Mouse (Mus musculus): ENCODE data around the gene Shd. TPM values are rescaled to one million over a fixed set of nuclear protein-coding genes. Genes with fewer than 3 reads are reported as not detected.
"Not testable (repeated sequence)": the region's sequence is repeated elsewhere in the genome, so short reads cannot be mapped to it uniquely, and the experiment has no call there.

Gene Shd
- polyA plus RNA-seq (2016; fragmentation: Nextera tagmentation; extraction: Ambion mirVana), result 68.4 and 103 TPM in 2 replicates

- WGBS, result 9% methylated on average over 50 of the region's 55 CpGs
- H3K4me1 ChIP-seq, result peaks cover 50% of the 10 kb centered on the region
- H3K27ac ChIP-seq (replicated peaks), result peak within 1 kb of the TSS; percentile 95
- H3K36me3 ChIP-seq, result peaks cover 64% of the 10 kb centered on the region
- peak within 1 kb of the TSS; percentile 62 for H3K4me3 ChIP-seq
- DNase-seq (ENCODE audit: low spot score), result peak; percentile 90
- peaks cover 21% of the 10 kb centered on the region; the same call in 1 of the 2 replicates for H3K27me3 ChIP-seq (ENCODE audit: low read depth, poor library complexity, severe bottlenecking)
- no peaks in the 10 kb centered on the region for H3K9me3 ChIP-seq (replicated peaks)
These were observed at the start of gene Shd for GRCm38 (mm10) chr17:55969966-55970891. Gene Shd (plus strand): TSS chr17:55970467.

GRCm38 (mm10) chr17:55931553-55932502, 38.4 kb upstream of the Shd start:
- 2% methylated on average over 33 of the region's 33 CpGs for WGBS
- H3K9me3 ChIP-seq (replicated peaks), result peaks cover 10% of the 10 kb centered on the region; the same call in 1 of the 2 replicates
- H3K4me1 ChIP-seq, result peaks cover 12% of the 10 kb centered on the region
- H3K36me3 ChIP-seq, result no peaks in the 10 kb centered on the region
- H3K27ac ChIP-seq (replicated peaks), result peak overlapping the region; percentile 90
- peak overlapping the region; percentile 61 for H3K4me3 ChIP-seq
- peak; percentile 80 for DNase-seq (ENCODE audit: low spot score)
- H3K27me3 ChIP-seq (ENCODE audit: low read depth, poor library complexity, severe bottlenecking), result no peaks in the 10 kb centered on the region

- peak overlapping the region; percentile 90; the same call in 1 of the 2 replicates for H3K27ac ChIP-seq (replicated peaks)
- 72% methylated on average over 2 of the region's 2 CpGs for WGBS
- DNase-seq (ENCODE audit: low spot score), result no peak
- H3K36me3 ChIP-seq, result no peaks in the 10 kb centered on the region
- peaks cover 18% of the 10 kb centered on the region; the same call in 1 of the 2 replicates for H3K9me3 ChIP-seq (replicated peaks)
- H3K27me3 ChIP-seq (ENCODE audit: low read depth, poor library complexity, severe bottlenecking), result no peaks in the 10 kb centered on the region
- H3K4me3 ChIP-seq, result peak overlapping the region; percentile 61
- peaks cover 12% of the 10 kb centered on the region for H3K4me1 ChIP-seq
These were observed 37.6 kb upstream of the Shd start for GRCm38 (mm10) chr17:55932635-55933034.

- no peaks in the 10 kb centered on the region for H3K27me3 ChIP-seq (ENCODE audit: low read depth, poor library complexity, severe bottlenecking)
- peak overlapping the region; percentile 61; the same call in 1 of the 2 replicates for H3K4me3 ChIP-seq
- H3K9me3 ChIP-seq (replicated peaks), result peaks cover 23% of the 10 kb centered on the region; the same call in 1 of the 2 replicates
- peaks cover 12% of the 10 kb centered on the region for H3K4me1 ChIP-seq
- no peak for DNase-seq (ENCODE audit: low spot score)
- H3K36me3 ChIP-seq, result peaks cover 5% of the 10 kb centered on the region; the same call in 1 of the 2 replicates
- no peak overlapping the region for H3K27ac ChIP-seq (replicated peaks)
- 95% methylated on average over 15 of the region's 15 CpGs for WGBS
These were observed 37.1 kb upstream of the Shd start for GRCm38 (mm10) chr17:55933191-55933590.

GRCm38 (mm10) chr17:55944387-55944865, 25.8 kb upstream of the Shd start:
- not testable (repeated sequence) for H3K9me3 ChIP-seq (replicated peaks); DNase-seq (ENCODE audit: low spot score); H3K27me3 ChIP-seq (ENCODE audit: low read depth, poor library complexity, severe bottlenecking); H3K4me1 ChIP-seq
- Histone ChIP-seq H3K36me3 (peaks cover 20% of the 10 kb centered on the region), H3K4me3 (peak overlapping the region; percentile 62), H3K27ac (replicated peaks) (peak overlapping the region; percentile 86; the same call in 1 of the 2 replicates)
- 40% methylated on average over 10 of the region's 10 CpGs for WGBS

- peak overlapping the region; percentile 62 for H3K4me3 ChIP-seq
- WGBS, result under 1% methylated on average over 56 of the region's 56 CpGs
- DNase-seq (ENCODE audit: low spot score), result peak; percentile 76
- H3K27me3 ChIP-seq (ENCODE audit: low read depth, poor library complexity, severe bottlenecking); H3K9me3 ChIP-seq (replicated peaks); H3K4me1 ChIP-seq: not testable (repeated sequence)
- peaks cover 13% of the 10 kb centered on the region for H3K36me3 ChIP-seq
- peak overlapping the region; percentile 86 for H3K27ac ChIP-seq (replicated peaks)
These were observed 25.2 kb upstream of the Shd start for GRCm38 (mm10) chr17:55944866-55945682.

- WGBS, result 37% methylated on average over 5 of the region's 5 CpGs
- peaks cover 7% of the 10 kb centered on the region for H3K36me3 ChIP-seq
- no peaks in the 10 kb centered on the region for H3K9me3 ChIP-seq (replicated peaks)
- peaks cover 7% of the 10 kb centered on the region for H3K4me1 ChIP-seq
- peak overlapping the region; percentile 62 for H3K4me3 ChIP-seq
- no peaks in the 10 kb centered on the region for H3K27me3 ChIP-seq (ENCODE audit: low read depth, poor library complexity, severe bottlenecking)
- no peak for DNase-seq (ENCODE audit: low spot score)
- H3K27ac ChIP-seq (replicated peaks), result peak overlapping the region; percentile 86
These were observed 24.6 kb upstream of the Shd start for GRCm38 (mm10) chr17:55945696-55946095.

GRCm38 (mm10) chr17:55948647-55949046, 21.6 kb upstream of the Shd start:
- Histone ChIP-seq H3K27ac (replicated peaks) (no peak overlapping the region), H3K4me1 (peaks cover 7% of the 10 kb centered on the region), H3K4me3 (no peak overlapping the region), H3K9me3 (replicated peaks) (no peaks in the 10 kb centered on the region), H3K36me3 (no peaks in the 10 kb centered on the region), H3K27me3 (ENCODE audit: low read depth, poor library complexity, severe bottlenecking) (no peaks in the 10 kb centered on the region)
- 91% methylated on average over 4 of the region's 4 CpGs for whole genome bisulfite sequencing
- DNase-seq (ENCODE audit: low spot score), result no peak

- peaks cover 7% of the 10 kb centered on the region for H3K4me1 ChIP-seq
- H3K27ac ChIP-seq (replicated peaks), result no peak within 1 kb of the TSS
- H3K27me3 ChIP-seq (ENCODE audit: low read depth, poor library complexity, severe bottlenecking), result peaks cover 5% of the 10 kb centered on the region
- no peaks in the 10 kb centered on the region for H3K9me3 ChIP-seq (replicated peaks)
- no peak for DNase-seq (ENCODE audit: low spot score)
- 81% methylated on average over 2 of the region's 2 CpGs for WGBS
- H3K36me3 ChIP-seq, result no peaks in the 10 kb centered on the region
- H3K4me3 ChIP-seq, result no peak within 1 kb of the TSS
These were observed 20.9 kb upstream of the Shd start, which contains the start of gene Zfp119b for GRCm38 (mm10) chr17:55949400-55949799. Gene Zfp119b (minus strand): TSS chr17:55949500.

- 78% methylated on average over 9 of the region's 9 CpGs for WGBS
- Histone ChIP-seq H3K9me3 (replicated peaks) (no peaks in the 10 kb centered on the region), H3K27me3 (ENCODE audit: low read depth, poor library complexity, severe bottlenecking) (peaks cover 17% of the 10 kb centered on the region), H3K4me3 (no peak overlapping the region), H3K27ac (replicated peaks) (no peak overlapping the region), H3K4me1 (peaks cover 3% of the 10 kb centered on the region), H3K36me3 (no peaks in the 10 kb centered on the region)
- DNase-seq (ENCODE audit: low spot score), result no peak
These were observed 19.7 kb upstream of the Shd start for GRCm38 (mm10) chr17:55950601-55951000.

- peaks cover 14% of the 10 kb centered on the region for H3K4me1 ChIP-seq
- peaks cover 17% of the 10 kb centered on the region for H3K27me3 ChIP-seq (ENCODE audit: low read depth, poor library complexity, severe bottlenecking)
- no peak for DNase-seq (ENCODE audit: low spot score)
- H3K4me3 ChIP-seq, result no peak overlapping the region
- H3K36me3 ChIP-seq, result no peaks in the 10 kb centered on the region
- no peak overlapping the region for H3K27ac ChIP-seq (replicated peaks)
- no peaks in the 10 kb centered on the region for H3K9me3 ChIP-seq (replicated peaks)
These were observed 18.2 kb upstream of the Shd start for GRCm38 (mm10) chr17:55952041-55952440.
